Mouse (Mus musculus): ENCODE results near the gene Vapa. TPM values are rescaled to one million over a fixed set of nuclear protein-coding genes. Genes with fewer than 3 reads are reported as not detected.
A peak's percentile ranks its signal among the peaks of the same experiment; 100 is the strongest.
"Not testable (repeated sequence)": the region's sequence is repeated elsewhere in the genome, so short reads cannot be mapped to it uniquely, and the experiment has no call there.

The Vapa gene
- polyA plus RNA-seq, 1 experiment from 2014 or later = 158 TPM

GRCm38 (mm10) chr17:65629943-65630342, 16.6 kb upstream of the Vapa start:
- no peaks in the 10 kb centered on the region for H3K9me3 ChIP-seq (replicated peaks; ENCODE audit: control insufficient read depth, low read length)
- no peak for ATAC-seq (ENCODE audit: insufficient read depth, low FRiP score)
- H3K27ac ChIP-seq (ENCODE audit: low read length) = no peak overlapping the region
- 0 out of 2 replicates have a peak, but pooled peaks cover under 1% of the 10 kb centered on the region for H3K4me1 ChIP-seq (ENCODE audit: control insufficient read depth, insufficient read depth, low read length)
- 75% methylated on average over 6 of the region's 6 CpGs for WGBS
- no peak overlapping the region for H3K4me2 ChIP-seq (ENCODE audit: low read depth, low read length)
- H3K4me3 ChIP-seq (replicated peaks; ENCODE audit: low read length) = no peak overlapping the region
- no peaks in the 10 kb centered on the region for H3K36me3 ChIP-seq (ENCODE audit: control insufficient read depth, insufficient read depth, low read length)
- H3K9ac ChIP-seq (ENCODE audit: low read length) = no peak overlapping the region
- H3K27me3 ChIP-seq (ENCODE audit: control insufficient read depth, insufficient read depth, low read length) = no peaks in the 10 kb centered on the region

GRCm38 (mm10) chr17:65628823-65629532, 15.6 kb upstream of the Vapa start:
- H3K27ac ChIP-seq (ENCODE audit: low read length); H3K27me3 ChIP-seq (ENCODE audit: control insufficient read depth, insufficient read depth, low read length): not testable (repeated sequence)
- WGBS = 60% methylated on average over 13 of the region's 13 CpGs

GRCm38 (mm10) chr17:65626301-65626700, 12.9 kb upstream of the Vapa start:
- H3K27me3 ChIP-seq (ENCODE audit: control insufficient read depth, insufficient read depth, low read length) = no peaks in the 10 kb centered on the region
- H3K4me2 ChIP-seq (ENCODE audit: low read depth, low read length) = no peak overlapping the region
- no peaks in the 10 kb centered on the region for H3K9me3 ChIP-seq (replicated peaks; ENCODE audit: control insufficient read depth, low read length)
- 85% methylated on average over 6 of the region's 6 CpGs for WGBS
- ATAC-seq (ENCODE audit: insufficient read depth, low FRiP score) = no peak
- H3K4me1 ChIP-seq (ENCODE audit: control insufficient read depth, insufficient read depth, low read length) = no peaks in the 10 kb centered on the region
- H3K9ac ChIP-seq (ENCODE audit: low read length) = no peak overlapping the region
- no peak overlapping the region for H3K4me3 ChIP-seq (replicated peaks; ENCODE audit: low read length)
- H3K27ac ChIP-seq (ENCODE audit: low read length) = no peak overlapping the region
- H3K36me3 ChIP-seq (ENCODE audit: control insufficient read depth, insufficient read depth, low read length) = no peaks in the 10 kb centered on the region

More at GRCm38 (mm10) chr17:65628823-65629532, 15.6 kb upstream of the Vapa start:
- not testable (repeated sequence) for H3K4me1 ChIP-seq (ENCODE audit: control insufficient read depth, insufficient read depth, low read length); H3K9me3 ChIP-seq (replicated peaks; ENCODE audit: control insufficient read depth, low read length); H3K4me2 ChIP-seq (ENCODE audit: low read depth, low read length); H3K9ac ChIP-seq (ENCODE audit: low read length); ATAC-seq (ENCODE audit: insufficient read depth, low FRiP score); H3K4me3 ChIP-seq (replicated peaks; ENCODE audit: low read length); H3K36me3 ChIP-seq (ENCODE audit: control insufficient read depth, insufficient read depth, low read length)

- 82% methylated on average over 6 of the region's 6 CpGs for WGBS
- no peak for ATAC-seq (ENCODE audit: insufficient read depth, low FRiP score)
- no peaks in the 10 kb centered on the region for H3K36me3 ChIP-seq (ENCODE audit: control insufficient read depth, insufficient read depth, low read length)
Measured at GRCm38 (mm10) chr17:65625563-65625962, 12.2 kb upstream of the Vapa start.

GRCm38 (mm10) chr17:65623130-65623529, 9.8 kb upstream of the Vapa start:
- no peaks in the 10 kb centered on the region for H3K27me3 ChIP-seq (ENCODE audit: control insufficient read depth, insufficient read depth, low read length)
- H3K4me3 ChIP-seq (replicated peaks; ENCODE audit: low read length) = no peak overlapping the region
- no peak overlapping the region for H3K27ac ChIP-seq (ENCODE audit: low read length)
- H3K4me1 ChIP-seq (ENCODE audit: control insufficient read depth, insufficient read depth, low read length) = no peaks in the 10 kb centered on the region
- H3K9ac ChIP-seq (ENCODE audit: low read length) = no peak overlapping the region
- H3K9me3 ChIP-seq (replicated peaks; ENCODE audit: control insufficient read depth, low read length) = no peaks in the 10 kb centered on the region
- no peaks in the 10 kb centered on the region for H3K36me3 ChIP-seq (ENCODE audit: control insufficient read depth, insufficient read depth, low read length)
- H3K4me2 ChIP-seq (ENCODE audit: low read depth, low read length) = no peak overlapping the region
- ATAC-seq (ENCODE audit: insufficient read depth, low FRiP score) = no peak

More at GRCm38 (mm10) chr17:65625563-65625962, 12.2 kb upstream of the Vapa start:
- Histone ChIP-seq H3K9me3 (replicated peaks; ENCODE audit: control insufficient read depth, low read length) (no peaks in the 10 kb centered on the region), H3K4me1 (ENCODE audit: control insufficient read depth, insufficient read depth, low read length) (no peaks in the 10 kb centered on the region), H3K4me3 (replicated peaks; ENCODE audit: low read length) (no peak overlapping the region), H3K4me2 (ENCODE audit: low read depth, low read length) (no peak overlapping the region), H3K27ac (ENCODE audit: low read length) (no peak overlapping the region), H3K27me3 (ENCODE audit: control insufficient read depth, insufficient read depth, low read length) (no peaks in the 10 kb centered on the region), H3K9ac (ENCODE audit: low read length) (no peak overlapping the region)

- H3K27me3 ChIP-seq (ENCODE audit: control insufficient read depth, insufficient read depth, low read length) = no peaks in the 10 kb centered on the region
- no peaks in the 10 kb centered on the region for H3K4me1 ChIP-seq (ENCODE audit: control insufficient read depth, insufficient read depth, low read length)
- no peak for ATAC-seq (ENCODE audit: insufficient read depth, low FRiP score)
- 65% methylated on average over 2 of the region's 2 CpGs for WGBS
- no peak overlapping the region for H3K4me3 ChIP-seq (replicated peaks; ENCODE audit: low read length)
- no peaks in the 10 kb centered on the region for H3K9me3 ChIP-seq (replicated peaks; ENCODE audit: control insufficient read depth, low read length)
- H3K27ac ChIP-seq (ENCODE audit: low read length) = no peak overlapping the region
- H3K9ac ChIP-seq (ENCODE audit: low read length) = no peak overlapping the region
- no peak overlapping the region for H3K4me2 ChIP-seq (ENCODE audit: low read depth, low read length)
- H3K36me3 ChIP-seq (ENCODE audit: control insufficient read depth, insufficient read depth, low read length) = no peaks in the 10 kb centered on the region
Measured at GRCm38 (mm10) chr17:65618431-65618830, 5.1 kb upstream of the Vapa start.

DNA sequence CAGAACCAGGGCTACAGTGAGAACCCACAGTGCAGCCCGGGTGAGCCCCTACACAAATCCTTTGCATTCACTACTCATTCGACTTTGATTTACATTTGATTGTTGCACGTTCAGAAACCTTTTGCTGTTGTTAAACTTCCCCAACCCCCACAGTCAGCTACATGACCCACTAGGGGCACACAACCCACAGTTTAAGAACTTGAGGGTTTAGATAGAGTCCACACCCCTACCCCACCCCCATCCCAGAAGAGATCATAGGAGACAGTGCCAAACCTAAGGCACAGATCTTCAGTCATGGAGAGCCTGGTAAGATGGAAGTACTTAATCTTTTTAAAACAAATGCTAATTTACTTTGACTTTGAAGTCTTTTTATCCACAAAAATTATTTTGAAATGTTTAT, 2.3 kb upstream of the Vapa start:
- Histone ChIP-seq H3K9me3 (replicated peaks; ENCODE audit: control insufficient read depth, low read length) (no peaks in the 10 kb centered on the region), H3K4me3 (replicated peaks; ENCODE audit: low read length) (no peak overlapping the region), H3K27ac (ENCODE audit: low read length) (no peak overlapping the region), H3K9ac (ENCODE audit: low read length) (no peak overlapping the region), H3K27me3 (ENCODE audit: control insufficient read depth, insufficient read depth, low read length) (no peaks in the 10 kb centered on the region), H3K4me1 (ENCODE audit: control insufficient read depth, insufficient read depth, low read length) (peaks cover 5% of the 10 kb centered on the region), H3K4me2 (ENCODE audit: low read depth, low read length) (no peak overlapping the region), H3K36me3 (ENCODE audit: control insufficient read depth, insufficient read depth, low read length) (no peaks in the 10 kb centered on the region)
- WGBS = 37% methylated on average over 3 of the region's 3 CpGs
- ATAC-seq (ENCODE audit: insufficient read depth, low FRiP score) = no peak

DNA sequence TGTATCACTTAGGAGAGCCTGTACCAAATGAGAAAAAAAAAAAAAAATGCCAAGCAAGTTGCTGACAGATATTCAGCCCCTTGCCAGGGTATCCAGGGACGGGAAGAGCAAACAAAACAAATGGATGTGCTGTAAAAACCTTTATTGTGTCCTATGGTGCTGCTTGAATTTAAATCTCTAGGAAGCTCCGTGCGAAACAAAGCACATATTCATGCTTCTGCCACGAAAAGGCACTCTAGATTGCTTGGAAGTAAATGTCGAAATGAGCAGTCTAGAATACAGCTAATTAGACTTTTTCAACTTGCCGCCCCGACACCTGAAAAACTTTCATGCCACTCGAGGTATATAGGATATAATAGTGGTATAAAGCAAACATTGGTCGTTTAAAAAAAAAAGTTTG, 1.1 kb upstream of the Vapa start:
- peak overlapping the region; percentile 100 for H3K9ac ChIP-seq (ENCODE audit: low read length)
- H3K27ac ChIP-seq (ENCODE audit: low read length) = peak overlapping the region; percentile 100
- no peak for ATAC-seq (ENCODE audit: insufficient read depth, low FRiP score)
- WGBS = 2% methylated on average over 9 of the region's 9 CpGs
- H3K4me3 ChIP-seq (replicated peaks; ENCODE audit: low read length) = peak overlapping the region; percentile 96
- peak overlapping the region; percentile 88 for H3K4me2 ChIP-seq (ENCODE audit: low read depth, low read length)
- H3K36me3 ChIP-seq (ENCODE audit: control insufficient read depth, insufficient read depth, low read length) = no peaks in the 10 kb centered on the region
- H3K4me1 ChIP-seq (ENCODE audit: control insufficient read depth, insufficient read depth, low read length) = peaks cover 13% of the 10 kb centered on the region
- no peaks in the 10 kb centered on the region for H3K27me3 ChIP-seq (ENCODE audit: control insufficient read depth, insufficient read depth, low read length)
- H3K9me3 ChIP-seq (replicated peaks; ENCODE audit: control insufficient read depth, low read length) = no peaks in the 10 kb centered on the region

DNA sequence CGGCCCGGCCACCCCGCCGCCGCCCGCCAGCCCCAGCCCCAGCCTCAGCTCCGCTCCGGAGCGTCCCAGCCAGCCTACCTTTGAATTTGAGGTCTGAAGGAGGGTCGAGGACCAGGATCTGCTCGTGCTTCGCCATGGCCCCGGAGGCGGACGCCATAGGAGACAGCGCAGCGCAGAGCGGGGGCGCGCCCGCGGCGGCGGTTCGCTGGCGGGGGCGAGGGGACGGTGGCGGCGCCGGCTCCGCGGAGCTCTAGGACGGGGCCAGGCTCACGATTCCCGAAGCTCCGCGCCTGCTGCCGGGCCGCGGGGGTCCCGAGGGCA, 253 bp downstream of the Vapa start:
- Histone ChIP-seq H3K4me3 (replicated peaks; ENCODE audit: low read length) (peak overlapping the region; percentile 96), H3K9me3 (replicated peaks; ENCODE audit: control insufficient read depth, low read length) (no peaks in the 10 kb centered on the region), H3K27ac (ENCODE audit: low read length) (peak overlapping the region; percentile 100), H3K27me3 (ENCODE audit: control insufficient read depth, insufficient read depth, low read length) (no peaks in the 10 kb centered on the region), H3K36me3 (ENCODE audit: control insufficient read depth, insufficient read depth, low read length) (no peaks in the 10 kb centered on the region), H3K9ac (ENCODE audit: low read length) (peak overlapping the region; percentile 100), H3K4me1 (ENCODE audit: control insufficient read depth, insufficient read depth, low read length) (peaks cover 22% of the 10 kb centered on the region), H3K4me2 (ENCODE audit: low read depth, low read length) (no peak overlapping the region)
- no peak; the same call in 1 of the 2 replicates for ATAC-seq (ENCODE audit: insufficient read depth, low FRiP score)
- under 1% methylated on average over 38 of the region's 42 CpGs for WGBS

Data from stomach, embryonic 16.5 days (tissue).